Mouse (Mus musculus) CD4-positive, CD25-positive, alpha-beta regulatory T cell, adult 2 months (primary cell): Measurements from ENCODE around the gene Panx2.

Experiments
- DNase-seq: peaks from one replicate; pipeline ENCODE4 v3.0.0-alpha.2; 2012; ENCODE audit warnings: low read depth, low spot score

Gene Panx2

GRCm38 (mm10) chr15:89122649-89123366, 63.3 kb downstream of the Panx2 start, which contains the start of gene Tubgcp6:
Gene Tubgcp6, minus strand, starts transcription at chr15:89123112.
- peak; percentile 96 for DNase-seq
